Mouse (Mus musculus) ES-Bruce4 (cell line): Measurements from ENCODE around the gene Dppa4.

ENCODE experiments used
- CTCF ChIP-seq: IDR thresholded peaks from one replicate; pipeline ENCODE4 v1.8.1; 2011; ENCODE audit warnings: low read depth, low read length
- POLR2A ChIP-seq: IDR thresholded peaks from one replicate; pipeline ENCODE4 v1.8.1; 2011; ENCODE audit warnings: low read length; ENCODE audit not compliant: insufficient read depth

- no peak for TF ChIP-seq POLR2A
- TF ChIP-seq CTCF = no peak
Observed at GRCm38 (mm10) chr16:48323133-48323532, 39.6 kb downstream of the Dppa4 start.
